Mouse (Mus musculus) ovary, adult 18-20 months (tissue): ENCODE results near the gene Gm20388.
A peak's percentile ranks its signal among the peaks of the same experiment; 100 is the strongest.

ENCODE experiments used
- DNase-seq: peaks from one replicate; pipeline ENCODE4 v3.0.0; 2022; ENCODE audit warnings: low spot score, mixed read lengths

The Gm20388 gene

DNA sequence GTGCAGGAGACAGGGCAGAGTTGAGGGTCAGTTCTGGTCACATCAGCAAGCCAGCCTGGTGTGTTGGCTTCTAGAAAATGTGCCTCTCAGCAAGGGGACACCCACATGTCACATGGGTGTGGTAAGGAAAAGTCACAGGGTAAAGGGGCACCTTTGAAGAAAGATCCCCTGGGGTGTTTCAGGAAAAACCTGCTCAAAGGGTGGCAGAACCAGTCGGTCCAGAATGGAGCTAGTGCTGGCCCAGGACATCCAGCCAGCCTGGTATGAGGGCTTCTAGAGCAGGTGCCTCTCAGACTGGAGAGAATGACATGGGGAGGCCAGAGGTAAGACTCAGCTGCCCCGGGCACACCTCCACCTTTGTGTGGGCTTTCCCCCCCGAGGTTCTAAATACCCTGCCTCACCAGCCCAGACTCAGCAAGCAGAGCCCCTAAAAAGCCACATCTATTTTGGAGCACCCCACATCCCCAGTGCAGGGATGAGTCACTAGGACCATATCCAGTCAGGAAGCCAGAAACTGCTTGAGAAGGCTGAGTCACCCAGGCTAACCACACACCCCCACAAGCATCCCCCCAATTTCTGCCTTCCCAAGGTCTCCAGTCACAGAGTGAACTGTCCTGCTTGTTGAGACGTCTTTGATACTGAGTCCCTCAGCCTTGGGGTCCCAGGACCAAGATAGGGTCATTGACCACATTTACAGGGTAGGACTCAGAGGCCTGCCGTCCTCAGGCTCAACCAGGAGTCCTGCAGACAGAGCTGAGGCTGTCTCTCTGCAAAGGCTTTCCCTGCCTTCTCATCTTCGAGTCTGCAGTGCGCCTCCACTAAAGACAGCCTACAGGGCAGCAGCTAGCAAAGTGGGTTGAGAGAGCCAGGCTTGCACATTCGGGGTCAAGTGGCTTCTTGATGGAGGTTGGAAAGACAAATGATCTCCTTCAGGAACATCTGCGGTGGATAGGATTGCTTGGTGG is 2445.3 kb downstream of the Gm20388 start:
- no peak for DNase-seq

DNA sequence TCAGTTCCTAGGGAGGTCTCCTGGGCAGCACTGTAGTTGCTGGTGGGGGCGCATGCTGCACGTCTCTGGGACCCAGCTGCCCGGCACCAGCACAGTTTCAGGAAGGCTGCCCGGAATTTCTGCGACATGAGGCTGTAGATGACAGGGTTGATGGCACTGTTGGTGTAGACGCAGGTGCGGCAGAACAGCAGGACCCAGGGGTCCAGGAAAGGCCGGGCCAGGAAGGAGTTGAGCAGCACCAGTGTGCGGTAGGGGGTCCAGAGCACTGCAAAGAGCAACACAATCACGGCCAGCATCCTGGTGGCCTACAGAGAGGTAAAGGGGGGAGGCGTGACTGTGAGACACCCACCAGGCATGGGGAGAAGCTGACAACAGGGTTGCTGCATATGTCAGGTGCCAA is 2446.6 kb downstream of the Gm20388 start:
- no peak for DNase-seq

DNA sequence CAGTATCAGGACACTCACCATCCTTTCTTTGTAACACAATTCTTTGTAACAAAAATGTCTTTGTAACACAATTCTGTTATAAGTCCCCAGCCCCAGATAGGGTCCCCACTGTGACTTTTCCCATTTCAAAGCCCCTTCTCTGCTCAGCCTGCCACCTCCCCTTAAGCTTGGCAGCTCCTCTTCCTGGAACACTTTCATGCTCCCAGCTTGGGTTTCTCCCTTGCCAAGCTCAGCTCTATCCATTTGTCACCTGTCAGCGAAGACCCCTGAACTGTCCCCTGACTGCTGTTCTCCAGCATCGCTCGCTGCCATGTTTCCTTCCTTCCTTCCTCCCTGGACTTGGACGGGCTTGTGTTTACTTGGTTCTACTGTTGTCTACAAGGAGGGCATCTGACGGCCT is 2447.0 kb downstream of the Gm20388 start:
- no peak for DNase-seq

DNA sequence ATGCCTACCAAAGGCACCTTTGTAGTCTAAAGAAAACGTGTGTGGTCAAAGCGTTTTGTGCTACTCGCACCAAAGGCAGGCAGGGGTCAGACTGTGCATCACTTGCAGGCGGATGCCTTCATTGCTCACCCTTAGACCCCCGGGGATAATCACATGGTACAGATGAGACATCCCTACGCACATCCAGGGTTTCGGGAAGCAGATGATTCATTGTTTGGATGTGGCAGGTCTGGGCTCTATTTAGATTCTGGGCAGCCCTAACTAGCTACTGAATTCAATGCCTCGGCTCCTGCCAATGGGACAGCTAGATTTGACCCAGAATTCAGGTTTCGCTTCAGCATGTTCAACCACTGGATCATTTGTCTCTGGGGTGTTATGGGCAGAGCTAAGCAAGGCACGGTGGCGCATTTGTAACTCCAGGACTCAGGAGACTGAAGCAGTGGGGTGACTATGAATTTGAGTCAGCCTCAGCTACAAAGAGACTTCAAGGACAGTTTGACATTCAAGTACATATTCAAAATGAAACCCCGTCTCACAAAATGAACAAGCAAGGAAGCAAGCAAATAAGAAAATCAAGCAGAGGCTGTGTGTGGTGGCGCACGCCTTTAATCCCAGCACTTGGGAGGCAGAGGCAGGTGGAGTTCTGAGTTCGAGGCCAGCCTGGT is 2448.6 kb downstream of the Gm20388 start:
- no peak for DNase-seq

DNA sequence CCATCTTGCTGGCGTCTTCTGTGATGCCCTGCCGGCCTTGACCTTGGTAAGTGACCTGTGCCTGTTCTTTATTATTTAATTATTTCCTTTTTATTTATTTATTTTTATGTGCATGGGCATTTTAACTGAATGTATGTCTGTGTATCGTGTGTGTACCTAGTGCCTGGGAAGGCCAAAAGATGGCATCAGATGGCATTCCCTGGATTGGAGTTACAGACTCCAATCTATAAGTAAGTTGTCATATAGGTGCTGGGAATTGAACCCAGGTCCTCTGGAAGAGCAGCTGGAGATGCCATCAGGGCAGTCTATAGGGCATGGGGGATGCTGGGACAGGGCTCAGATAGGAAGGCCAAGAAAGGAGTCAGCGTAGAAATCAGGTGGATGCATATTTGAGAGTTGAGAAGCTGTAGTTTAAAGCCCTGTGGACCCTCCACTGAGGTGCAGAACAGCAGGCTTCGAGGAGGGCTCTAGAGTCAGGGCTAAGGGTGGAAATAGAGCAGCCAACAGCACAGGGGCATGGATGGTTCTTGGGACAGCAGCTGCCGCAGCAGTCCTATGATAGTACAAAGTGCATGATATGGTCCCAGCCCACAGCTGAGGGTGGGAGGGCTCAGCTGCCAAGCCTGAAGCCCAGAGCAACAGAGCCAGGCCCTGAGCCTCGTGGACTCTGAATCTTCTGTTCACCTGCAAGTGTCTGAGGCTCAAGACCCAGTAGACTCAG is 2450.2 kb downstream of the Gm20388 start, which contains the start of gene Trhr2:
TSS of gene Trhr2 (minus strand) at position 51 of the 721 bp plus-strand sequence.
- no peak for DNase-seq

DNA sequence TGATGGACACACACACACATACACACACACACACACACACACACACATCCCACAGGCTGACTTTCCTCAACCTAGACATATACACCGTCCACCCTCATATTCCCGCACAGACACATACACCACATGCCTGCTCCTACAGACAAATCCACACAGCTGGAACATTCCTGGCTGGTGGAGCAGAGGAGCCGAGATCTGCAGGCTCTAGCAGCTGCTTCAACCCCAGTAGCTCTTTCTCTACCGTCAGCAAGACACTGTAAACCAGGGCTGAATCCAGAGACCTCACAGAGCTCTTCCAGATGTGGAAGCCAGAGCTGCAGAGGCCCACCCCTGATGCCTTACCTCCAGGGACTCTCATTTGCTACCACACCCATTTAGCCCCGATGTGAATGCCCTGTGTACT is 2451.6 kb downstream of the Gm20388 start:
- no peak for DNase-seq

DNA sequence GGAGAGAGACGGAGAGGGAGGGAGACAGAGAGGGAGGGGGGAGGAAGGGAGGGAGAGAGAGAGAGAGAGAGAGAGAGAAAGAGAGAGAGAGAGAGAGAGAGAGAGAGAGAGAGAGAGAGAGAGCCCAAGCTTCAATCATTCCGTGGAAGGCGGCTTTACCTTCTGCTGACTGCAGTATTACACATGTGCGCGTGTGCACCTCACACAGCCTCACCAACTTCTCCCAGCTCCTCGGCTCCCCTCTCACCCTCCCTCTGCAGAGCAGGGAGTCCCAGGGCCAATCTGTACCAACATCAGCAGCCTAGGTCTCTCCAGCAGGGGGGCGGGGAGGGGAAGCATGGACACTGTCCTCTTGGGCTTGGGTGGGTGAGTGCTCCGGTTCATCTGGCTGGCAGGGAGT is 2452.3 kb downstream of the Gm20388 start:
- DNase-seq, result no peak

DNA sequence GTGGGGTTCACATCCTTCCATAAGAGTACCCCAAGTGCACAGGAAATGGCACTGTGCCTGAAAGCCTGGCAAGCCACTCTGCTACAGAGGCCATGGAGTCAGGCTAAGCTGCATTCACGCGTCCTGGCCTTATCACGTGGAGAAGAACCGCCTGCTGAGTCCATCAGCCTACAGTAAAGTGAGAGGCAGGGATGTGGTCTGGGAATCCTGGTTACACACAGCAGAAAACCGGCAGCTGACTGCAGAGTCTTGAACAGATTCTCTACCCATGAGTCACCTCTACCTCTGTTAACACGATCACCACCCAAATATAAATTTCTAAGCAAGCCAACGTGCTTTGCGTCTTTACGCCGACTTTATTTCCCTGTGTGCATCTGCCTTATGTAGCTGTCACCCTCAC is 2457.9 kb downstream of the Gm20388 start:
- no peak for DNase-seq

DNA sequence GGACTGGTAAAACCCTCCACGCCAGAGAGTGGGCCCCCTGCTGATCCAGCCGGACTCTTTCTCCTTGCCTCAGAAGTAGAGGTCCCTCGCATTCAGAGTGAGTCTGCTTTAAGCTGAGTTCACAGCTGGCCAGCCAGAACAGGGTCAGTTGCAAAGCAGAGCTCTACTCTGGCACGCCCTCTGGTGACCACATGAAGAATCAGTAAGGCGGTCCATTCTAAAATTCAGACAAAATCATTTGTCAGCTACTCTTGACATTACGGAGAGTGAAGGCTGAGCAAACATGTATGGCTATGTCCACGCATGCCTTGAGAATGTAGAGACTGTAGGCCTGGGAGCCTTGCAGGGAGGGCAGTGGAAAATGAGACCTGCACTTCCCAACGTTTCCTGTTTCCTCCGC is 2459.0 kb downstream of the Gm20388 start:
- peak; percentile 11 for DNase-seq

DNA sequence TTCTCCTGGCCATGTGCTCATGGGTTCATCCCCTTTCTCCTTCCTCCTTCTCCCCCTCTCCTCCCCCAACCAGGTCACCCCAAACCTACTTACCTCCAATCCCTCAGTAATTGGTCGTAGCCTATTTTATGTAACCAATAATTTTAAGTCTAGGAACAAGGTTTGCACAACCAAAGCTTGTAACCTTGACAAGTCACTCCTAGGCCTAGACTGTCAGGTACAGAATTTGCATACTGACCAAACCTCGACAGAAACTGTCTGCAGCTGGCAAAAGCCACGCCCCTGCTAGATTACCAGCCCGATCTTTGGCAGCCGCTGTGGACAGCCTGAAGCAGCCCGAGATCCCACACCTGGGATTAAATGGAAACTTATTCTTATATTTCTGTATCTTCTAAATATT is 2461.1 kb downstream of the Gm20388 start:
- DNase-seq, result no peak

DNA sequence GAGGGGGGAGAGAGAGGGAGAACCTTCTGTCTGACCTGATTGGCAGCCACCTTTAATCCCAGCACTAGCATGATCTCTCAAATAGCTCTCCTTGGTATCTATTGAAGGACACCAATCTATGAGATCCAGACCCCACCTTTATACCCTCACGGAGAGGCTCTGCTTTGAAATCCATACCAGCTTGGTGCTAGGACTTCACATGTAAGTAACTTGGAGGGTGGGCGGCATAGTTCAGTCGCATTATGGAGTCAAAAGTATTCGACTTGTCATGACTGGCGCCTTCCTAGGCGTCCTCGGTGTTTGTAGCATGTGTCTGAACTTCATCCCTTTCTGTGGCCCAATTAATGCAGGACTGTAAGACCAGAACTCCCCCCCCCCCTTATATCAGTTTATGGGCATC is 2464.7 kb downstream of the Gm20388 start:
- no peak for DNase-seq

DNA sequence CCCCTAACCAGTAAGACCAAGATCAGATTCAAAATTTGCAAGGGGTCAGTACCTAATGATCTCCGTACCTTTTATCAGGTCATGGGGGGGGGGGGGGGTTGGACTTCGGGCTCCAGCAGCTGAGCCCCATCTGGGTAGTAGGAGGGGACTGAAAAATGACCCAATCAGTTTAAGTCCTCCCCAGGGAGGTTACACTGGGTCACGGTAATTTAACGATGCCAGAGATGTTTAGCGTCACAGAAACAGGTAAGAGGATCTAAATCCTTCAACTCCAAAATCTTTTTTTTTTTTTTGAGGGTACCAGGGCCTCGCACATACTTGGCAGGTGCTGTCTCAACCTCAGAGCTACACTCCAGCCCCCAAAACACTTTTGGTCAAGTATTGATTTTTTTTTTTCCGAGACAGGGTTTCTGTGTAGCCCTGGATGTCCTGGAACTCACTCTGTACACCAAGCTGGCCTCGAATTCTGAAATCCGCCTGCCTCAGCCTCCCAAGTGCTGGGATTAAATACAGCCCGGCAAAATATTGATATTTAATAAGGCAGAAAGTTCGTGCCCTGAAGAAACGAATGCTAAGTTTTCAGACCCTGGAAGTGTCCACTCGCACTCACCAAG is 2465.2 kb downstream of the Gm20388 start:
- DNase-seq, result no peak

DNA sequence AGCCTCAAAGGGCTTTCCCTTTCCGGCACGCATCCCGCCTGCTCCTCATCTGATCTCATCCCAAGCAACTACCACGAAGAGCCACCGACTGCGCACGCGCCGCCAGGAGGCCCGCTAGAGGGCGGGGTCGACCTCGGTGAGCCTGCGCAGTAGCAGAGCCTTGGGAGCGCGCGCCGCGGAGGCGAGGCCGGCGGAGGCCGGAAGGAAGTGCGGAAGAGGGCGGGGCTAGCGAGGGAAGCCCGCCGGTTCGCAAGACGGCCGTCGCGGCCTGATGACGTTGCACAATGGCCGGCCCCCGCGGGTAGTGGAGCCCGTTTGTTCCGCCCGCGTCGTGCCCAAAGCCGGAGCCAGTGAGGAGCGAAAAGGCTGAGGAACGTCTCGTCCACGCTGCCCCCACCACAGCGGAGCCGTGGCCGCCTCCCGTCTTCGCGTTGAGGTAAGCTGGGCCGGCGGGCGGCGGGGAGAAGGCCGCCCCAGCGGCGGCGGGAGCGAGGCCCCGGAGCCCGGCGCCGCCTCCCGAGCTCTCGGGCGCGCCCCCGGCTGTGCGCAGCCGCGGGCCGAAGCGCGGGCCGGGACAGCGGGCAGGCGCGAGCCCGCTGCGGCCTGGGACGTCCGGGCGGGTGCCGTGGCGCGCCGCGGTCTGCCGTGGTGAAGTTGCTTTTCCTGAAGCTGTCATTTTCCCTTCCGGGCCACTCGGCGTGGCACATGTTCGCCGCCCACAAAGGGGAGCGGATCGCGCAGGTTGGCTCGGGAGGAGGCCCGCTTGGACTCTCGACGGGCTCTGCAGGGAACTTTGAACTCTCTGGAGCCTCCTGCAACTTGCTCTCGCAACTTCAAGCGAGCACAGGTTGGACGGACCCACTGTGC is 2466.0 kb downstream of the Gm20388 start, which contains the start of gene Zc3h18:
TSS of gene Zc3h18 (plus strand) at position 245 of the 867 bp plus-strand sequence.
- peak; percentile 99 for DNase-seq

DNA sequence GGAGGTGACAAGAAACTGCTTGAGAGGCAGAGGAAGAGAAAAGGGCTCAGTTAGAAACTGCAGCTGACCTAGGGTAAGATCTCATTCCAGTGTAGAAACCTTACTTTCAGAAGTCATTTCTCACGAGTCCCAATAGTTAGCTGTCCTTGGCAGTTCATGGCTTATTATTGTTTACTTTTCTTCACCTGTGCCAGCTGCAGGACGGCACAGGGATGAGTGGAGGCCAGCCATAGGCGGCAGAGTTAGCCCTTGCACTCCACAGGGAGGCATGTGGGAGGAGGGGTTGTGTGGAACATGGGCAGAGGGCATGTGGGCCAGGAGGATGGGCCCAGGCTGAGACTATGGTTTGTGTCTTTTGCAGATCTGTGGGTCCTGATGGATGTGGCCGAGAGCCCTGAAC is 2472.4 kb downstream of the Gm20388 start:
- no peak for DNase-seq

DNA sequence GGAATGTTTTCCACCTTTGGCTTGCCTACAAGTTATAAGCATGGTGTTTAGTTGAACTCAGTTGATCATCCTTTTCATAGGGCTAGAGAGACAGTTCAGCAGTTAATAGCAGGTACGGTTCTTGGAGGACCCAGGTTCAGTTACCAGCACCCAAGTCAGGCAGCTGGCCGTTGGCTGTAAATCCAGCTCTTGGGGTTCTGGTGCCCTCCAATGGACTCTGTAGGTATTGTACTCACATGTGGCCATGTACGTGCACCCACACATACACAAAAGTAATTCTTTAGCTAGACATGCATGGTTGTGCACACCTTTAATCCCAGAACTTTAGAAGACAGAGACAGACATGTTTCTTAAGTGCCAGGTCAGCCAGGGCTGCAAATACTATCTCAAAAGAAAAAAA is 2478.7 kb downstream of the Gm20388 start:
- DNase-seq, result no peak

DNA sequence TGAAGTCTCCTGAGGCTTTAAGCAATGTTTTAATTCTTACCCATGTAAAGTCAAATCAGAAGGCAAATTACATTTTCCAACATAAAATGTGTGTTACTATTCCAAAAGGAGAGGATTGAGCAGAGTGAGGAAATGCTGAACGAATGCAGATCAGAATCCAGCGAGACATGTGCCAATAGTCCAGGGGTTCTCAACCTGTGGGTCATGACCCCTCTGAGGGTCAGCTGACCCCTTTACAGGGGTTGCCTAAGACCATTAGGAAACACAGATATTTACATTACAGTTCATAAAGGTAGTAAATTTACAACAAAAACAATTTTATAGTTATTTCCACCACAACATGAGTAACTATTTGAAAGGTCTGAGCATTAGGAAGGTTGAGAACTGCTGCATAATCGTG is 2480.1 kb downstream of the Gm20388 start:
- no peak for DNase-seq

DNA sequence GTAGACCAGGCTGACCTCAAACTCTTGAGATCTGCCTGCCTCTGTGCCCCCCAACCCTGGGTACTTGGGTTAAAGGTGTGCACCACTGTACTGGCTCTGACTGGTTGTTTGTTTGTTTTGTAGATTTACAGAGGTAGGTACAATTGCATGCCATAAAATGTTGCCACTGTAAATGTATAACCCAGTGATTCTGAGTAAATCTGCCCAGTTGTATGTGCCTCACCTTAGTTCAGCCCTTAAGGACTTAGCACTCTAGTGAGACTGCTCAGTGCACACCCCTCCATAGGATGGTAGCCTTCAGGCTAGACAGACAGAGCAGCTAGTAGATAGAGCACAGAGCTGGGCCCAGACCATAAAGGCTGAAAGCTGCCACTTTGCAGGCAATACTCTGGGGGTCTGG is 2483.1 kb downstream of the Gm20388 start:
- no peak for DNase-seq

DNA sequence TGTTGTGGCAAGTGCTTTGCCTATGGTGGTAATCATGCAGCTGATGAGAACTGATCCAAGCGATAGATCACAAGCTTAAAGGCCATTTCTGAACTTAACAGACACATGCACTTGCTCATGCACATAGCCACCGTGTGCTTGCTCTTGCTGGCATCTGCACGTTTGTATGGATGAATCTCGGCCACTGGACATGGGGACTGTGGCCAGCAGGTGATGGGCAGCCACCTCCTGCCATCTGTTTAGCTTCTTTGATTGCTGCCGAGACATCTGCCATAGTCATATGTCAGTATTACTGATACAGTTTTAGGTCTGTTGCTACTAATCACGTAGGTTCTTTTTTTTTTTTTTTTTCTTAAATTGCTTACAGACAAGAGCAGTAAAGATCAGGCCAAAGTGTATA is 2484.7 kb downstream of the Gm20388 start:
- DNase-seq, result no peak

DNA sequence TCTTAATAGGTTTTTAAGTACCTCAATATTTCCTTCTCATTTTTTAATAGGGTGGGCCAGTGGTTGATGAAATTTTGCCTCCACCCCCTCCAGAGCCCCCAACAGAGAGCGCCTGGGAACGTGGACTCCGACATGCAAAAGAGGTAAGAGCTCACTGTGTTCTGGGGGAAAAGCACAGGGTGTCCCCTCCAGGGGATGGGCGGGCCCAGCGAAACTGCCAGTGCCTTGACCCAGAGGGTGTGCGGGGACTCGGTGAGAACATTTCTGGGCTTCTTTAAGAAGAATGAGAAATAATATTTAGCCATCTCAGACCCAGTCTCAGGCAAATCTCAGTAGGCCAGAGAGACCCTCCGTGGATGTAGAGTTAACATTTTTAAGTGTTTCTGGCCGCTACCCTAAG is 2487.5 kb downstream of the Gm20388 start:
- DNase-seq, result no peak

DNA sequence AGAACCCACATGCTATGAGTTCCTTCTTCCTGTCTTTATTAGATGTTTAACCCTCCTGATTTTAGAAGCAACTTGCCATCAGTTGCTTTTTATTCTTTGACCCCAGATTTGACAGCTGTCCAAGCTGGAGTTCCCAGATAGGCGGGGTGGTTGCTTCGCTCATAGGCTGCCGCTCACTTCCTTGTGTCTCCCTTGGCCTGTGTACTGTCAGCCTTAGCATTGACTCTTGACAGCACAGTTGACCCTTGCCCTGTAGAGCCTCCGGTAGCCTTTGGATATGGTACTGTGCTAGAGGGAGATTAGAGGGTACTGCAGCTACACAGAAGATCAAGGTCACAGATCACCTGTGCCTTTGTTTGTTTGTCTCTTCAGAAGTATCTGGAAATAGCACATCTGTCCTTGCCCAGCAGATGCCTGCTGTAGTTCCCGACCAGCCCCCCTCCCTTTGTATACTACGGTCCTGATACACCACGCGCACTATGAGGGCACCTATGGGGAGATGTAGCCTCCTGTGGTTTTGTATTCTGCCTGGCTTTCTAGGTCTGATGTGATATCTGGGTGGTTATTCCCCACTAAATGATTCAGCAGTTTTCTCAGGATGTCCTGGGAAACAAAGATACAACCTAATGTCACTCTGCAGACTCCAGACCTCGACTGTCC is 2494.6 kb downstream of the Gm20388 start:
- DNase-seq, result no peak

DNA sequence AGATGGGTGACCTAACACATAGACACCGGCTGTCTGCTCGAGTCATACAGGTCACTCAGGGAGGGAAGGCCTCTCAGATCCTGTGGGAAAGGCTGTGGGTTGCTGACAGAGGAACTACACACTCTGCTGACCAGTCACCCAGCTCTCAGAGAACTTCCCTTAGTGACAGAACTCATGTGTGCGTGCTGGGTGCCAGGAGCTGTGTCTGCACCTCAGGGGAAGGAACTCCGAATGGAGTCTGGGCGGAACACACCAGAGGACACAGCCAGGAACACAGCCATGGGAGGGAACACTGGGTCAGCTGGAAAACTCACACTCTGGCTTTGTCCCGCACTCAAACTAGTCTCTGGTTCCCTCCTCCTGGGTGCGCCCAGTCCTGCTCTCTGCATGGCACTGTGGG is 2497.0 kb downstream of the Gm20388 start:
- DNase-seq, result no peak
